Mouse (Mus musculus): ENCODE data around the gene Sp1. TPM values are rescaled to one million over a fixed set of nuclear protein-coding genes. Genes with fewer than 3 reads are reported as not detected.
A peak's percentile ranks its signal among the peaks of the same experiment; 100 is the strongest.

The Sp1 gene
- 10 to 100 TPM; 32.9 to 43.2 TPM for total RNA-seq (2021)
- long read RNA-seq, experiment 1, full-length matches to known transcripts, result 1 of 3 reads
- long read RNA-seq, experiment 1, partial matches to known transcripts, result 1 of 3 reads
- long read RNA-seq, experiment 1, other reads (novel, unspliced or antisense), result 1 of 3 reads
- long read RNA-seq, experiment 2, full-length matches to known transcripts, result 3 of 5 reads
- long read RNA-seq, experiment 2, partial matches to known transcripts, result 2 of 5 reads
- long read RNA-seq, experiment 2, other reads (novel, unspliced or antisense), result 0 of 5 reads

GRCm38 (mm10) chr15:102405489-102406195 lies at the start of gene Sp1:
Gene Sp1 (plus strand): TSS chr15:102406143.
- peak; percentile 94 for DNase-seq

- DNase-seq, result no peak
Observed at GRCm38 (mm10) chr15:102356501-102357325, 49.2 kb upstream of the Sp1 start.

DNA sequence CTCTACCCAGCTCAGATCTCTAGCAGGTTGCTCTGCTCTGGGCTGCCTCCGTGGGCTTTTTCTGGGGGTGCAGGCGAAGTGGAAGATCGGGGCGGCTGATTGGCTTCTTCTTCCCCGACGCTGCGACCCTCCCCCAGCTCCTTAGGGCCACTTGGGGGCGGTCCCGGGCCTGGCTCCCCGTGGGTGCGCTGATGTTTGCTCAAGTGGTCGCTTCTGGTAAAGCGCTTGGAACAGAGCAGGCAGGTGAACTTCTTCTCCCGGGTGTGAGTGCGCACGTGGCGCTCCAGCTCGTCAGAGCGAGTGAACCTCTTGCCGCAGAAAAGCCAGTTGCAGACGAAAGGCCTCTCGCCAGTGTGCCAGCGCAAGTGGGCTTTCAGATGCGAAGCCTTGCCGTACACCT lies 47.8 kb upstream of the Sp1 start:
- no peak for DNase-seq

DNA sequence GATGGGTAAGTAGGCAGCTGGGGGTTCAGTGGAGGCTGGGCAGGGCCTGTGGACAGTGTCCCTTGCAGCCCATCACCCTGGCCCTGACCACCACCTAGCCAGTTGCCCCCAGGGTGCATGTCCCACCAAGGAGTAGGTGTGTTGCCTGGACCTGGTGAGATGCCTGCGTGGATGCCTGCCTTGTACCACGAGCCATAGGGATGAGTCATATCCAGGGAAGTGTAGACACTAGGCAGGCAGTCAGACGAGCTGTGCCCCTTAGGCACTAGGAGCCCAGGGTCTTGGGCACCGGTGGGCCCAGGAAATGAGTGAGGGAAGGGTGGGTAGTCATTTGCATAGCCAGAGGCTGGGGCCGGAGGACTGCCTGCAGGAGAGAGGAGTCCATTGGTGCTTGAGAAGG lies 47.1 kb upstream of the Sp1 start:
- DNase-seq, result no peak

- DNase-seq, result no peak
Observed at GRCm38 (mm10) chr15:102362648-102363047, 43.3 kb upstream of the Sp1 start.

DNA sequence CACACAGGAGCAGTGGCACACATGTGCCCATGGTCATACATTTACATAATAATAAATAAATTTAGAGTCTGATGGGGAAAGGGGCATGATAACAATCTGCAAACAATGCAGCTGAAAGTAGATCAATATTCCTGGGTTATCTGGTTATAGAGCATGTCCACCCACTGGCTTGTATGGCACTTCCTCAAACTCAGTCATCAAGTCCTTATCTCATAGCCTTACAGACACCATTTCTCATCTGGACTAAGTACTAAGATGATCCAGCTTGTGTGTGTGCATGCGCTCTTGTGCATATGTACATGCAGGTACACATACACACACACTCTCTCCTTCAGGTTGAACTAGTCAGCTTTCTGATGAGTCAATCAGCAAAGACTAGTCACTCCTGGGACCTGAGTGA lies 41.3 kb upstream of the Sp1 start:
- no peak for DNase-seq

DNA sequence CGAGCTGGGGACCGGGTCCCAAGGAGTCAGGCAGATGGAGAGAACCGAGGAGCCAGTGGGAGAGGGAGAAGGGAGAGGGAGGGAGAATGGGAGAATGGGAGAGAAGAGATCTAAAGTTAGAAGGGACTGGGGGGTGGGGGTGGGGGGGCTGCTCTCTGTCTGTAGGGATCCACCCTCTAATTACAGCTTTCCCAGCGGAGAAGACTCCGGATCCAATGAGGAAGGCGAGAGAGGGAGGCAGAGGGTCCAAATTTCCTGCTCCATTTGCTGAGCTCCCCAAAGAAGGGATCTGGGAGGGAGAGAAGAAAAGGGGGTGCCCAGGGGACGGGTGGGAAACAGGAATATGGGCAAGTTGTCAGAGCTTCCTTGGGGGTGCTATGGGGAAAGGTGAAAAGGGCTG lies 39.7 kb upstream of the Sp1 start:
- DNase-seq, result no peak

GRCm38 (mm10) chr15:102366733-102367344 lies 39.1 kb upstream of the Sp1 start, which contains the start of gene Sp7:
Gene Sp7 (minus strand): TSS chr15:102367182.
- DNase-seq, result no peak

GRCm38 (mm10) chr15:102369972-102370371 lies 36.0 kb upstream of the Sp1 start:
- no peak for DNase-seq

GRCm38 (mm10) chr15:102370727-102371126 lies 35.2 kb upstream of the Sp1 start:
- no peak for DNase-seq

DNA sequence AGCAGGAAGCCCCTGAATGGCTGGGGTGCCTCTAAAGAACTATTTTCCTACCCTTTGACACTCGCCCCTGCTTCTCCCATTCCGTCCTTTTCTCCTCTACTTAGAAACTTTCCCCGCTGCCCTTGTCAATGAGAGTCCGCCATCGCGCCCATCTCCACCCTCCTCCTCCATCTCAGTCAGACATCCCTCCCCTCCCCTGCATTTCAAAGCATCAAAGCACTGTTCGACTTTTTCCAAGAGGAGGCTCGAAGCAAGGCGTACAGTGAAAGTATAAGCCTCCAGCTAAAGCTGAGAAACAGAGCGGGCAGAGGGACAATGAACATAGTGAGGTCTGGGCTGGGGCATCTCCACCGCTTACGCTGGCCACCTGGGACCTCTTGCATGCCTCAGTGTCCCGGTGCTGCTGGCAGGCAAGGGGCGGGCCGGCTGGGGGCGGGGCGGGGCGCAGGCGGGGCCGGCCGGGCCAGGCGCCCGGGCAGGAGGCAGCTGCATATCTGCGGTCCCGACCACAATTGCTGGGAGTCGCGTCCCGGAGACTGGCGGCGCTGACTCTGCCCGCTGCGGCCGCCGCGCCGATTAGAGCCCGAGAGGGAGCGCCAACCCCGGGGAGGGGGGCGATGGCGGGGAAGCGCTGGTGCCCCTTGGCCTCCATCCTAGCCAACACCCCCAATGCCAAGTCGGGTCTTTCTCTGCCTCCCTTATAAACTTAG lies 29.3 kb upstream of the Sp1 start:
- peak; percentile 64 for DNase-seq

GRCm38 (mm10) chr15:102377163-102377543 lies 28.8 kb upstream of the Sp1 start:
- peak; percentile 92 for DNase-seq

DNA sequence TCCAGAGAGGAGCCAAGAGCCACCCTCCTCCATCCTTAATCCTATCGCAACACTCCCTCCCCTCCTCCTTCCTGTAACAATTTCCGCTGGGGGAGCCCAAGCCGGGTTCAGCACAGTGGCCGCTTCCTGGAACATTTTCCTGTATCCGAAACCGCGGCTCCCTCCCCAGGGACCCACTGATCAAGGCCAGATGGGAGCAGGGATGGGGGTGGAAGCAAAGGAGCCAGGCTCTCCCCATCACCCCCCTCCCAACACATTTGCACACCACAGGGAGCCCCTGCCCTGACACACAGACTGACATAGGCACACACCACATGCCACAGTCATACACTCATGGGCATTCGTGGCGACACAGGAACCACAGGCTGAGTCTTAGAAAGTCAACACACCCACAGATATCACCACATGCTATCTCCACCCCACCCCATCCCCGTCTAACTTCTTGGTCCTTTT lies 28.1 kb upstream of the Sp1 start:
- DNase-seq, result peak; percentile 63

- DNase-seq, result peak; percentile 90
Observed at GRCm38 (mm10) chr15:102381575-102381974, 24.4 kb upstream of the Sp1 start.

GRCm38 (mm10) chr15:102383671-102384070 lies 22.3 kb upstream of the Sp1 start:
- no peak for DNase-seq

GRCm38 (mm10) chr15:102386640-102387039 lies 19.3 kb upstream of the Sp1 start:
- DNase-seq, result no peak

- DNase-seq, result no peak
Observed at GRCm38 (mm10) chr15:102388942-102389341, 17.0 kb upstream of the Sp1 start.

DNA sequence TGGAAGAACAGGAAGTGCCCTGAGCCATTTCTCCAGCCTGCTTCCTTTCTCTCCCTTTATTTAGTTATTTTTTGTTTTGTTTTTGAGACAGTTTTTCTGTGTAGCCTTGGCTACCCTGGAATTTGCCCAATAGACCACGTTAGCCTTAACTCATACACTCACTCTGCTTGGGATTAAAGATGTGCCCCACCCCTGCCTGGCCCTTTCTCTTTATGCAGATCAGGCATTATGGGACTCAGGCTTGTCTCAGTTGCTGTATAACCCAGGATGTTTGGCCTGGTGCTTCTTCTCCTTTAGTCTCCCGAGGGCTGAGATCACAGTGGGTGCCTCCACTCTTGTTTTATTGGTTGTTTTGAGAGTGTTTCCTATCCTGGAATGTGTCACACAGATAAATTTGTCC lies 13.4 kb upstream of the Sp1 start:
- DNase-seq, result no peak

DNA sequence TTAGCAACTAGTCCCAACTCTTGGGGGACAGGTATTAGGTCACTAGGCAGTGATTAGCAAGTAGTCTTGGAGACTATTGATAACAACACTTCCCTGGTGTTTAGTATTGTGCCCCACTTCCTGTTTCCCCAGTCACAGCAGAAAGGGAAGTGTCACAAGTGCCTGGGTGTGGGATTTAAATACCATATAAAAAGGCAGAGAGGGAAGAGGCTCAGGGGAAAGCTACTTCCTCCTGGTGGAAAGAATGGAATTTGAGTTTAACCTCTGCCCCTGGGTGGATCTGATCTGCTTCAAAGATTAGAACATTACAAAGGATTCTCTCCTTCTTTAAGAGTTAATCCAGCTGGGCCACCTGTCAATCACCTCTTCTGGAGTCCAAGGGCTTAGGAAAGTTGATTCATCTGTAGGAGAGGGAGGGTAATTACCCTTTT lies 12.3 kb upstream of the Sp1 start:
- DNase-seq, result no peak

GRCm38 (mm10) chr15:102395061-102395460 lies 10.9 kb upstream of the Sp1 start:
- no peak for DNase-seq

GRCm38 (mm10) chr15:102398629-102399028 lies 7.3 kb upstream of the Sp1 start:
- peak; percentile 22 for DNase-seq
